In the genomic region with DNA sequence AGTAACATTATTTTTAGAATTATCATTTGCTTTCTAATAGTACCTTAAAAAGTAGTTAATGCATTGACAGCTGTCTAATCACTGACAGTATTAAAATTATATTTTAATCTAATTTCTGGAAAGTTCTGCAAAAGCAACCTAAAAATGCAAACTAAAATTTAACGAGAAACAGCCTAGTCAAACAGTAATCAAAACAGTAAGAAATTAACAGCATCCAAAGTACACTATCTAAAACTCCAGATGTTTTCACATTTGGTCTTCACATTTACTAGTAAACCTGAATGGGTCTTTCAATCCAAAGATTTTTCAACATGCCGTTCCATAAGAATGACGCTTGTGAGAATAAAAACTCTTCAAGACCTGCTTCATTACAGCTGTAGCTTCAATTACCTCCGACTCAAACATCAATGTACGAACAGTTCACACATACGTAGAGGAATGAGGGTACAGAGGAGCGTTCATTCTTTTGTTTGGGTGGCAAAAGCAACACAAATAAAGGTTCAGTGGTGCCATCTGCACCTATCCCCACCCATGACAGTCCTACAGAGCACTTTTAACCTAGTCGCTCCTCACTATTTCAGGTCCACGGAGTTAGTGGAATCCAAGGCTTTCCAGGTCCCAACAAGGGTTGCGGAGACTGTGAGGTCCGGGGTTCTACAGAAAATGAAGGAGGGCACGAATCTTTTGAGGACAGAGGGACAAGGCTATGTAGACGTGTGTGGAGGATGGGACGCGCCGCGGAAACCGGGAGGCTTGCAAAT, we compare ENCODE assay signal across 1 mouse cellular context.
A peak's percentile ranks its signal among the peaks of the same experiment; 100 is the strongest.
TF ChIP-seq lines count a peak whose summit lies in the region.

No protein-coding gene starts in this region.

TF ChIP-seq in MEL, 35 proteins besides CTCF, POLR2A, EP300 and RAD21 (continued from another document):
- peak; percentile 38; the same call in 1 of the 2 replicates for TF ChIP-seq MXI1 (IDR thresholded peaks at IDR 0.05; ENCODE audit: low read depth, low read length)
TF ChIP-seq in MEL: peak in this region for 2.
